Mouse (Mus musculus) inflammation-experienced regulatory T-cells, adult 6 months (primary cell): ENCODE data around the gene Tpcn1. TPM values are rescaled to one million over a fixed set of nuclear protein-coding genes. Genes with fewer than 3 reads are reported as not detected.

Experiments
- ATAC-seq: one replicate; pipeline ENCODE4 v1.8.0; 2017
- polyA plus RNA-seq, 3 experiments: library from polyadenylated mRNA; unstranded; fragments of 100-300 nt; shearing (Covaris generic); gene quantifications; one replicate each; pipeline ENCODE4 v1.2.1; 2017

Tpcn1 gene
- polyA plus RNA-seq, 3 experiments from 2014 or later = 6.4 to 15.8 (median 12.6) TPM

DNA sequence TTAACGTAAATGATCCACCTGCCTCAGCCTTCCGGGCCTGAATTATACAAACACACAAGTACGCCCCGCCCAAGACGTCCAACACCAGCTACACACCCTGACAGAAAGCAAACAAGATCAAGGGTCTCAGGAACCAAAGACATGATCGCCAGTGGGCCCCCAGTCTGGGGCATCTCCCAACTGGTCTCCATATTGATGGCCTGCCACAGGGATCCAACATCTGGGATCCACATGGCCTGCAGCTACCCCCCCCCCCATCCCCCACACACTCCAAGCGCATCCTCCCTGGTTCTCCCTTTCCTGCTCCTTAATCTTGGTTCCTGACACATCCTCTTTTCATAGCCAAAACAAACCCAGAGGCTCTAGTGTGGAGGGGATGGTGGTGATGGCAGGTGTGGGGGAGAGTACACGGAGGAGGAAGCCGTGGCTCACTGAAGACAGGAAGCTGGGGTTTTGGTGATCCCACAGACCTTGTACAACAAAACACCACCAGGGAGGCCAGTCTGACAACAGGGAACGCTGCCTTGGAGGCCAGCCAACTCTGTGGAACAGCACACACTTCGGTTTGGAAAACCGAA is 9.9 kb downstream of the Tpcn1 start:
- ATAC-seq = peak; percentile 82

DNA sequence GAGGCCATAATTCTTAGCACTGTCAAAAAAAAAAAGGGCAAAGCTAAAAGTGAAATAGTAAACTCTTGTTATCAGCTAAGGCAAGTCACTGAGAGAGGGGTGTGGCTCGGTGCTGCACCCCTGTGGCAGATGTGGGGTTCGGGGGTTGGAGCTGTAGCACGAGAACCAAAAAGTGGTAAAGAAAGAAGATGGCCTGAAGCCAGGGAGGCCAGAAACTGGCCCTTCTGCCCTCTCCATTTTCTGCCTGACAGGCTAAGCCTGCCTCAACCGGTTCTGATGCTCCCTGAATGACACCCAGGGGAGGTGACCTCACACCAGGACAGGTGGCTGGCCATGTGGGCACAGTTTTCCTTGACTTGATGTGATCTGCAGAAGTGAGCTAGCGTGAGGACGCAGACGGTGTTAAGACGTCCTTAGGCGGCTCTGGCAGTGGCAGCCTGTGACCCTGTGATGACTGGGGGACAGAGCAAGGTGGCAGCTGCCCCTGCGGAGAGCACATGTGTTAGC is 10.5 kb downstream of the Tpcn1 start:
- no peak for ATAC-seq

DNA sequence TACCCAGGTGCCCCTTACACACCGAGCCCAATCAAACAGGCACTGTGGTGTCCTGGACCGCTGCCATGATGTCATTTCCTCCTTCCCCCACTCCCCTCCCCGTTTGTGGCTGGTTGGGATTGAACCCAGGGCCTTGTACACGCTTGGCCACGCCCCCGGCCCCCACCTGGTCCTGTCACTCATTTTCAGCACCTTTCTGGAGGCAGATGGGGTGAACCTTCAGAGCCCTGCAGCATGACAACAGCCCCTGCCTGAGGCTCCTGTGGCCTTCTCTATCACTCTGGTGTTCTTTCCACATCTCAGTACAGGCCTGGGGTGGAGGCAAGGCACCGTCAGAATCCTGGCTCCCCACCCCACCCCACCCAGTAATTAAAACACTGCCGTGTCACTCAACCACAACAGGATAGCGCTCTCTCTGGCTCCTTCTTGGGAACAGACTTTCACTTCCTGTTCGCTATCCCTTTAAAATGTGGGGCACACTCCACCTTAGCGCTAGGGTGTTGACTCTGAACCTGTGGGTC is 11.6 kb downstream of the Tpcn1 start:
- no peak for ATAC-seq

DNA sequence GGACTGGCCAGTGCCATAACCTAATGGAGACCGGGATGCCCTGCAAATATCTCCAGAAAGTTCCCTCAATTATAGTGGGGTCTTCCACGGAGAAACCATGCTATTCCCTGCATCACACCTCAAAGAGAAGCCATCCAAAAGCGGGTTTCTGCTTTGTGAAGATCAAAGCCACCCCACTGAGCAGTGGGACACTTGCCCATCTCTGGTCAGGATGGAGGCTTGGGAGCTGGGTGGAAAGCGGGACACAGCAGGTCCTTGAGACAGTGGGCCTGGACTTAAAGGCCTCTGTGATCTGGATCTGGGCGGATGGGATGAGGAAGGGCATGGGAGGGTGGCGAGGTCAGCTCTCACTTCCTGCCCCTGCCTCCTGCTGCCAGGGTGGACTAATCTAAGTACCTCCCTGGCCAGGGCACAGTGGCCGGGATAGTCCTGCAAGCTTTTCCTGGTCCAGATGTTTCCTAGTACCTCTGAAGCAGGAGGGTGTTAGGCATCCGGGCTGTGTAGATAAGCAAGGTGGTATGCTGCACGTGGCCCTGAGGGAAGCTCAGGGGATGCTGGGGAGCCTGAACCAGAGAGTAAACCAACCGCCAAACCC is 13.9 kb downstream of the Tpcn1 start:
- ATAC-seq = no peak

DNA sequence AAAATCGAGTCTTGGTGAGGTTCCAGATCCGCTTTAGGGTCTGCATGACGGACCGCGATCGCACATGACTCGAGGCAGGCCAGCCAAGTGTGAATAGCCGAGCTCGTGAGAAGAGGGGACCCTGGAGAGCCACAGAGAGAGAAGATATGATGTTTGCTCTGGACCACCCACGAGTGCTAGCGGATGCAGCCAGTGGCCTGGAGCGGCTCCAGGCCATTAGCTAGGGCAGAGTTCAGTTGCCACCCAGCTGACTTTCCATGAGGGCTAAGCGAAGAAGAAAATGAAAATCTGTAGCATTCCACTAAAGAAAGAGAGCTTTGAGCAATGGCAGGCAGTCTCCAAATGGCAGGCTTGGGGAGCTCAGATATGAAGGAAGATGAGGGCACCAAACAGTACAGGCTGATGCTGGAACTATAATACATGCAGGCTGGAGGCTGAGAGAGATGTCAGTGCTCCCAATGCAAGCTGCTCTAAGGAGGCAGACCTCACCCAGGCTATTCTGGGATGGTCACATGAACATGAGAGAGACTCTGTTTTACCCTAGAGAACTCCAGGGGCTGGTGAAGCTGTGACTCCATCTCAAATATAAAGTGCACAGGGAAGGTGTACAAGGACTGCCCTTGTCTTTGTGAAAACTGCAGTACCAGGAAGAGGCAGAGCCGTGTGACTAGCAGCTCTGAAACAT is 17.3 kb downstream of the Tpcn1 start:
- no peak for ATAC-seq

DNA sequence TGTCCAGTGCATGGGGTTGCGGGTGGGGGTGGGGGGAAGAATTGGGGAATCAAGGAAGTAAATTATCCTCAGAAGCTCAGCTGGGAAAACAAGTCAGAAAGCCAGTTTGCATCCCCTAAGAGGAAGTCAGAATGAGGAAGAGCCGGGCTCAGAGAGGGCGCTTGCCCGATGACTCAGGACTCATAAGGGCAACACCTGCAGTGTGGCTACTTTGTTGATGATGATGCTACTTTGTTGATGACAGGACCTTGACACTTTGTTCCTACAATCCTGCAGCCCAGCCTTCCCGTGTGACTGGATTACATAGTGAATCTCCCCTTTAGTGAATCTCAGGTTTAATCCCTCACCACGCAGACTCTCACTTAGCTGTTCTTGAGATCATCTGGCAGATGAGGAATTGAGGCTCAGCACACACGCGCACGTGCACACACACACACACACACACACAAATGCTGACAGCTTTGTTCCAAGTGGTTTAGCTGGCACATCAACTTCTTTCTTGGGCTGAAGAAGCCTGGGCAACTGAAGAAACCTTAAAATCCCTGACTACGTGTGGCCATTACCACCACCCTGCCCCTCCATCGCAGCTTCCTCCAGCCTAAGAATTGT is 18.1 kb downstream of the Tpcn1 start:
- no peak for ATAC-seq

DNA sequence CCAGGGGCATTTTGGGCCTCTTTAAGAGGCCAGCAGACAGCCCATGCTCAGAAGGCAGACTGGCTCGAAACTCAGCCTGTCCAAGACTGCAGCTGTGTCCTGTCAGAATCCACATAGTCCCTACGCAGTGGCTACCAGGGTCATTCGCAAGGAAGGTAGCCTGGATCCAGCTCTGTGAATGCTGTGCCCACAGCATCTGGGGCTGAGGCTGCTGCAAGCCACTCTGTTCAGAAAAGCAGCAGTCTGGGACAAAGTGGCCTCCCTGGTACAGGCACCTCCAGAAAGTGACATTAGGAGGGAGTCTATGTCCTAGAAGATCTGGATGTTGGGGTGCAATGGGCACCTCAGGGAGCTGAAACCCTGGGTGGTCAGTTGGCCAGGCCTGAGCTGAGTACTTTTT is 18.7 kb downstream of the Tpcn1 start:
- ATAC-seq = no peak

DNA sequence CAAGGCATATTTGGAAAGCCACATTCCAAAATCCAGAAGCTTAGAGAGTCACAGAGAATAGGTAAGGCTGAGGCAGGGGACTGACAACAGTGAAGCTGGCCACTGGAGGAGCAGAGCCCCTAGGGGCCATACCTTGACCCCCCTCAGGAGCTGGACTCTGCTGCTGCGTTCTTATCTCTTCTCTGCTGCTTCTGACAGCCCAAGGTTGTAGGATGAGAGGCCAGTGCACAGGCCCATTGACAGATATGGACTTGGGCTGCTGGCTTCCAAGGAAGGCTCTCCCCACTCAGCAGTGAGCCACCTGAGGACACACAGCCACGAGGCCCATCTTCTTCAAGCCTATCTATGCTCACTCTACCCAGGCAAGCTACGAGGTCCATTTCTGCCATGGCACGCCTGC is 19.5 kb downstream of the Tpcn1 start:
- ATAC-seq = no peak

DNA sequence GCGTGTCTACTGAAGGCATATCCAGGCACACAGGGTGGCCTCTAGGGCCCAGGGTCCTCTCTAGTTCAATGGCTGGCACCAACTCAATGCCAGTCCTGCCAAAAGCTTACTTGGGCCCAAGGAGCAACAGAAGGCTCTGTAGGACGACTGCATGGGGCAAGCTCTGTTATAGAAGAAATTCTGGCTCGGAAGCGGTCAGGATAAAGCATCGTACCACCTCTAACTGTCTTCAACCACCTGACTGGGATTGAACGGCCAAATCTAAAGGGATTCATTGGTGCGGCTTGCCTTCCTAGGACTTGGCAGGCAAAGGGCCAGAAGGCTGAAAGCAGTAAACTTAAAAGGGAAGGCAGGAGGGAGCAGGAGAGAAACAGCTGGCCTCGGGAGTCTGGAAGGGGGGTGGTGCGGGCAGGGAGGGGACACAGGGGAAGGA is 20.1 kb downstream of the Tpcn1 start:
- ATAC-seq = no peak

DNA sequence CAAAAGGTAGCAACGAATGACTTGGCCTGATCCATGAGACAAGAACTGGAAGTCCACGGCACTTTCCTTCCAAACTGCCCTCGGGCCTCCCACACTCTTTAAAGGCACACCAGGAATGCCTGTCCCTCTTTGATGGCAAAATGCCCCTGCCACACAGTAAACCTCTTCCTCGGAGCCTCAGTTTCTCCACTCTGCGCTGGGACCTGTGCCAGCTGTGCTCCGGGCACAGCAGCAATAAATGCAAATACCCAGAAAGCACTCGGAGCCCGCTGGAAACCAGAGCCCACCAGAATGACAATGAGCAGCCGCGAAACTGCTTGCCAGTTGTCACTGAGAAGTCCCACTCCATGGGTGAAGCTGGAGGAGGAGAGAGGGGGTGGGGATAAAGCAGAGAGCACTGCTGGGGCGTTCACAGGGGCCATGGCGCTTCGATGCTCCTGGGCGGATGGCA is 20.7 kb downstream of the Tpcn1 start:
- no peak for ATAC-seq

DNA sequence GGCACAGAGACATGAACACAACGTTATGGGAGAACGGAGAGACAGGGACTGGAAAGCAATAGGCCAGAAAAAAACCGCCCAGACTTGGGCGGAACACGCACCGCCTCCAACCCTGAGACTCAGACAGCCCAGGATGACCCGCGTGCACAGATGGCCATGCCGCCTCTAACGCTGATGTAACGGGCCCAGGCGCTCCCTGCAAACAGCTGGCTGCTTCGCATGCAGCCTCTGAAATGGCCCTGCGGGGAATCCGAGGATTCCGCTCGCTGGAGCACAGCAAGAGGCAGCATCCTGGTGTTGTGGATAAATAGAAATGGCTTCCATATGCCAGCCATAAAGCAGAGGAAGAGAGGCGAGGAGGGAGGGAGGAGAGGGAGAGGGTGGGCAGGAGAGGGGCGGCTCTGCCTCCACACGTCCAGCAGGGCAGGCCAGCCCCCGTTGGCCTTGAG is 21.2 kb downstream of the Tpcn1 start:
- no peak for ATAC-seq

DNA sequence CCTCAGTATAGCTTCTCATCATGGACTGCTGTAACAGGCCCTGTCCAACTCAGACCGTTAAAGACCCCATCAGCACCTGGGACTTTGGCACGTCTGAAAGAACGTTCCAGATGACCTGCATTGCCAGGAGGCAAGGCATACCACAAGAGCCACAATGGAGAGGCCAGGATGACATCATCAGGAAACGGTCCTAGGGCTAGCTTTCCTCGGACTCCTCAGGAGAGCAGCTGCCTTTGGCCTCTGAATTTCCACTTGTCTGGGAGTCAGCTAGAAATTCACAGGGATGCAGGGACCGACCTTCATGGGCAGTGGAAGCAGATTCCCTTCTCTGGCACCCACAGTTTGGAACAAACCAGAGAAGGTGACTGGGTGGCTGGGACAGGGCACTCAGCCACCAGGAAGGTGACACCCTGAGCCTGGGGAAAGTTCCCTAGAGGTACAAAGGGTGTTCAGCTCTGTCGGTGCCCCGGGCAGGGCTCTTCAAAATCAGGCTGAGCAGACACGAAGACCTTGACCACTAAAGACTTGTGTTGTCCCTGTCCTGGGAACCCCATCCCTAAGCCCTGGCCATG is 21.7 kb downstream of the Tpcn1 start:
- no peak for ATAC-seq

DNA sequence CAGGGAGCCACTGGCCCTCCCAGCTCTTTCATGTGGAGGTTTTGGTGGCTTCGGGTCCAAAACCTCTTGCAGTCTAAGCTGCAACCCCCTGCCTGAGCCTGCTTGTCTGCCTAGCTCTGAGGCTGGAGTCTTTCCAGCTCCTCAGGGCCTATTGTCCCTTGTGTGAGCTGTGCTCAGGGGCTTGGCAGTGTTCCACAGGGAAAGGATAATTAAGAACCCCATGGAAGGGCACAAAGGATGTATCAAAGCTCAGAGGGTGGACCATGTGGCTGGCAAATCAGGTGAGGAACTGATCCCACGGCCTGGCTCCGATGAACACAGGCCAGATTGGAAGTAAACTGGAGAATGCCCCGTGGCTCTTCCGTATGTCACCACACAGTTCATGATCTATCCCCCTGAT is 22.4 kb downstream of the Tpcn1 start:
- no peak for ATAC-seq

DNA sequence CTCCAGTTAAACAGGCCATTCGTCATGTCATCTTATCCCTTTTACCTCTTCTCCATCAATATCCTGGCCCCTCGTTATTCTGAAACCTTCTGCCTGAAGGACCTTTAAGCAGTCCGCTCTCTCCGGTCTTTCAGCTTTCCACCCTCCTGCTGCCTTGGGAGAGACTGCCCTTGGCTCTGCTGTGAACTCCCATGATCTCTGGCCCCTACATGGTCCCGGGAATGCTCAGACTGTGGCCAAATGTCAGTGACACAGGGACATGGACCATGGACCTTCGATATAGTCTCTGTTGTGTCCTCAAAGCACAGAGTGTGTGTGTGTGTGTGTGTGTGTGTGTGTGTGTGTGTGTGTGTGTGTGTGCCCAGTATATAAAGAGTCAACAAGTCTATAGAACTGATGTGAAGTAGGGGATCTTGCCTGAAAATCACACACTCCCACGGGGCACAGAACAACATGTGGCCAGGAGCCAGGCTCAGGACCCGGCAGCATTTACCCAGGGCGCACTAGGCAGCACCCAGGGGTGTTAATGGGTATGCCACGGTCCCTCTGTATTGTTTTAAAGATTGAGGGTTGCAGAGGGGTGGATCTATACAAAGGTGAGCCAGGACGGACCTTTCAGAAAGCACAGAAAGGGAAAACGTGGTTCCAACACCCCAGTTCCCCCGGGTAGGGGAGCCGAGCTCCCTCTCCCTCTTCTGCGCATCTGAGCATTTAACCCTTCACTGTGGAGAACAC is 23.1 kb downstream of the Tpcn1 start:
- ATAC-seq = no peak

DNA sequence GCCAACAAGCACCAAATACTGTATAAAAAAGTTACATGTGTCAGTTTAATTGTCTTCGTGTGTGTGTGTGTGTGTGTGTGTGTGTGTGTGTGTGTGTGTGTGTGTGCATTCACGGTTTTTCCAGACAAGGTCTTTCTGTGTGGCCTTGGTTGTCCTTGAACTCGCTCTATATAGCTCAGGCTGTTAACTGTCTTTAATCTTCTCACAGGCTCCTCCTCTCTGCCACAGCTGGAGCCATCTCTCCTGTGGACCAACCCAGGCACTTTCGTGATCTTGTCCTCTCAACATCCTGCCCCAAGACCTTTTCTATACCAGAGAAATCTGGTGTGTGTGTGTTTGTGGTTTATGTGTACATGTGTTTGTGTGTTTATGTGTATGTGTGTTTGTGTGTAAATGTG is 24.6 kb downstream of the Tpcn1 start:
- no peak for ATAC-seq

DNA sequence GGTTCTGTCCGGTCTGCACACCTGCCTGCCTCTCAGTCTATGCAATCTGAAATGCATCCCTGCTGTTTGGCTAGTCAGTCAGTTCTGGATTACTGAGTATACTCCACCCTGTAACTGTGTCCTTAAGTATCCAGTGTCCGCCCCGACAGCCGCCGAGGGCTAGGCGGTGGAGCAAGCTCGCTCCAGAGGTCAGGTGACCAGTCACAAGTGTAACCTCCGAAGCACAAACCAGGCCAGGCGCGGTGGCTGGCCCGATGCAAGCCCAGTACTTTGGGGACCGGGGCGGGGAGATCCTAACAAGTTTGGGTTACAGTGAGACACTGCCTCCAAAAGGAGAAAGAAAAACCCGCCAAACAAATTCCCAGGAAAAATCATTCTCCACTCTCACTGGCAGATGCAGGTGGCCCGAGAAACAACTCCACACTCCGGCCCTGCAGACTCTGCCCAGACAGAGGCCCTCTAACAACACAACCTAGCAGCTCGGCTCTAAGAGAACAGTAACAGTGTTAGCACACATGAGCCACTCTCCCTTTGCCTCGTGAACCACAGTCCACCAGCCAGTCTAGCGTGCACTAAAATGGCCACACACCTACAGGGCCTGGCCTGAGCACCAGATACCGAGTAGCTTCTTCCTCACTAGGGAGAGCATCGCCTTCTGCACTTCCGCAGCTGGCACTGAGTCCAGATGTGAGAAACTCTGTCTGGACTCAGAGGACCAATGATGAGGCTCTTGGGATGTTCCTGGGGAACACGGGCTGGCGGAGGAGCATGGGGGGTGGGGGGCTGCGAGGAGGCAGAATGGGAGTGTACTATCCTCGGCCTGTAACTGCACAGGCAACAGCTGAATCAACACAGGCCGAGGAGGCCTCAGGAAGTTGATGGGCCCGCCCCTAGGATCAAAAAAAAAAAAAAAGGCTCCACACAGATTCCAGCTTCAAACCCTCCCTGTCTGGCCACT is 25.2 kb downstream of the Tpcn1 start:
- no peak for ATAC-seq

DNA sequence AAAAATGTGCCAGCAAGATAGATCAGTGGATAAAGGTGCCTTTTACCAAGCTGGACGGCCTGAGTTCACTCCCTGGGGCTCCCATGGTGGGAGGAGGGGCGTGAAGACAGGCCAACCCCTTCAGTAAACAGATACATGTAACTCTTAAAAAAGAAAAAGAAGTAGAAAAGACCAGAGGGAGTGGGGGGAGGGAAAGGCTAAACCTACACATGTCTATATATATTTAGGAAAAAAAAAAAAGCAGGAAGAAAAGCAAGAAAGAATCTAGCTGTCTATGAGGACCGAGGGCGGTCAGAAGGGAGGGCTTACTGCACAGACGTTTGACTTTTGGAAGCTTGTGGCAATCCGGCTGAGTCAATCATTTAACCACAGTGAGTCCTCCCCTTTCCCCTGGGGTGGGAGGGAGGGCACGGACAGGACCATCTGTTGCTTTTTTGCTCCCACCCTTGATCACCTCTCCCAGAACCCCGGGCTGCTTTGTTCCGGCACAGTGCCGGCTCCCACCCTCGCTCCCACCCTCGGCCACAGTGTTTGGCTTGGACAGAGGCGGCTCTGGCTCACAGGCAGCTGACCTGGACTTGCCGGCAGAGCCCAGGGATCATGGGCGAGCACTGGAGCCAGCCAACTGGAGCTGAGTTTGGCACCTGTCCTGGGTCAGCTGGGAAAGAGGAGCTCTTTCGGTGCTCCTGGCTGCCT is 27.7 kb downstream of the Tpcn1 start:
- ATAC-seq = no peak

DNA sequence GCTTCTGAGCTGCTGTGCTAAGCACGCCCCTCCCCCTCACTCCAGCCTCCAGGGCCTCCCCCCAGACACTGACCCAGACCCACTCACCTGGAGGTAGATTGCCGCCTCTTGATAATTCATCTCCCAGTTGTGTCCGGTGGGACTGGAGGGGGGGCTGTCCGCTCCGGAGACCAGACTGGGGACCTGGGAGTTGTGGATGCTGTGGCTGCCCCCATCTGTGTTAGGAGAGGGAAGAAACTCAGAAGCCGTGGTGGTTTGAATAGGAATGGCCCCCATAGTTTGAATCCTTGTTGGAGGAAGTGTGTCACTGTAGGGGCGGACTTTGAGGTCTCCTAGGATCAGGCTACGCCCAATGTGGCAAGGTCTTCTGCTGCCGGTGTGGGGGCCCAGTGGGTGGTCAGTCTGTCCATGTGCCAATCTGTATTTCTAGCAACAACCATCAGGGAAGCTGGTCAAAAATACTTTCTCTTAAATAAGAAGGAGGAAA is 28.3 kb downstream of the Tpcn1 start:
- no peak for ATAC-seq

DNA sequence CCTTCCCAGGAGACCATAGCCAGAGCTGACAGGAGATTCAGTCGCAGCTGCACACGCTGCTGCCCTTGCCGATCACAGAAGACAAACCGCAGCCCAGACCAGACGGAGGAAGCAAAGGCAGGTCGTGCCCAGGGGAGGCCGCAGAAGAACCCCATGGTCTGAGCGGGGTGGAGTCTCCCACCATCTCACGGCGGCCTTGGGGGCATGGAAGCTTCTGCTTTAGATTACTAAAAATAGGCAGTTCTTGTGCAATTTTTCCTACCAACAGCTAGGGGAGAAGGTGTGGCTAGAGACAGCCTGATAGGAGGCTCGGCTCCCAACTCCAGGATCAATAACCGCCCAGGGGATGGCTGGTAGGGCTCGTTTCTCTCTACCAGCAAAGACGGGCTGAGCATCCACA is 29.7 kb downstream of the Tpcn1 start:
- no peak for ATAC-seq

DNA sequence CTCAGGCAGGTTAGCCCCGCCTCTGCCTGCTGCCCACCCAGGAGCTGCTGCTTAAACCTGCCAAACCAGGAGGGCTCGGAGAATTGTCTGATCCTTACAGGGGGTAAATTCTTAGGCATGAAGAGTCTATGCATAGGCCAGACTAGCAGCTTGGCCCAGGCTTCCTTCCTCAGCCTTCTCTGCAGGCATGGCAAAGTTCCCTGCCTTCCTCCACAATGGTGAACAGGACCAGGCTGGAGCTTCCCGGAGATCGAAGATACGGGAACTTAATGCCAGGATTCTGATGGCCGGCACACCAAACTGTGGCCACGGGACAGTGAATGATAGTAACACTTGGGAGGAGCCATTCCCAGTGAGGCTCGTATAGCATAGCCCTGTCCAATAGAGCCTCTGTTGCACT is 30.4 kb downstream of the Tpcn1 start:
- no peak for ATAC-seq
